Mouse (Mus musculus) limb, embryonic 11.5 days (tissue): ENCODE measurements around the gene Zfp791. TPM values are rescaled to one million over a fixed set of nuclear protein-coding genes. Genes with fewer than 3 reads are reported as not detected.

Experiments
- ATAC-seq: fragments of 200-750 bp; cut with Nextera tagmentation; 2 replicates; pipeline ENCODE4 v1.8.0; 2017; ENCODE audit warnings: low read depth; ENCODE audit not compliant: insufficient number of reproducible peaks, low FRiP score, low TSS enrichment
- DNase-seq: peaks from one replicate; pipeline ENCODE4 v3.0.0-alpha.2; 2015; ENCODE audit warnings: low spot score
- H3K27ac ChIP-seq: fragments of 300-500 bp; sonication (generic); replicated peaks from 2 replicates; pipeline ENCODE4 v1.5.1; 2014; ENCODE audit warnings: low read depth, mild to moderate bottlenecking, low read length
- H3K27me3 ChIP-seq: fragments of 300-500 bp; sonication (generic); 2 replicates; pipeline ENCODE4 v1.6.1; 2014; ENCODE audit warnings: mild to moderate bottlenecking, low read length, mixed read lengths; ENCODE audit not compliant: control insufficient read depth, insufficient read depth
- H3K36me3 ChIP-seq: fragments of 300-500 bp; sonication (generic); 2 replicates; pipeline ENCODE4 v1.6.1; 2014; ENCODE audit warnings: mild to moderate bottlenecking, low read length, moderate library complexity, mixed read lengths; ENCODE audit not compliant: control insufficient read depth, insufficient read depth
- H3K4me1 ChIP-seq: fragments of 300-500 bp; sonication (generic); 2 replicates; pipeline ENCODE4 v1.6.1; 2014; ENCODE audit warnings: low read length, mixed read lengths; ENCODE audit not compliant: control insufficient read depth, insufficient read depth
- H3K4me2 ChIP-seq: fragments of 300-500 bp; sonication (generic); 2 replicates; pipeline ENCODE4 v1.6.1; 2014; ENCODE audit warnings: low read depth, mild to moderate bottlenecking, moderate library complexity; ENCODE audit not compliant: severe bottlenecking
- H3K4me3 ChIP-seq: fragments of 300-500 bp; sonication (generic); 2 replicates; pipeline ENCODE4 v1.5.1; 2014; ENCODE audit warnings: low read depth, low read length
- H3K9ac ChIP-seq: fragments of 300-500 bp; sonication (generic); 2 replicates; pipeline ENCODE4 v1.6.1; 2014; ENCODE audit warnings: mild to moderate bottlenecking, low read length
- H3K9me3 ChIP-seq: fragments of 300-500 bp; sonication (generic); 2 replicates; pipeline ENCODE4 v1.6.1; 2016; ENCODE audit warnings: low read length; ENCODE audit not compliant: control insufficient read depth
- WGBS: fragments of 180-500 bp; shearing (Covaris S2); extraction: QIAGEN DNeasy Blood & Tissue Kit; methylation state at CpG from one replicate; pipeline ENCODE4 v1.1.7; 2014; 5-methylcytosine and 5-hydroxymethylcytosine counted together
- polyA plus RNA-seq: library from polyadenylated mRNA; unstranded; fragments of >200 nt; fragmentation: Nextera tagmentation; extraction: Ambion mirVana; gene quantifications from 2 replicates; pipeline ENCODE4 v1.2.1, GENCODE M21; 2014

The Zfp791 gene
- polyA plus RNA-seq, 1 experiment from 2014 or later = 2.1 TPM

- ATAC-seq (0 out of 2 replicates have a peak, but pooled peaks have one; percentile 10), DNase-seq (no peak)
- no peaks in the 10 kb centered on the region for H3K4me1 ChIP-seq
- no peaks in the 10 kb centered on the region for H3K9me3 ChIP-seq
- peak overlapping the region; percentile 64 for H3K4me2 ChIP-seq
- WGBS = 36% methylated on average over 9 of the region's 9 CpGs
- H3K9ac ChIP-seq = peak overlapping the region; percentile 74
- peaks cover 8% of the 10 kb centered on the region; the same call in 1 of the 2 replicates for H3K36me3 ChIP-seq
- no peaks in the 10 kb centered on the region for H3K27me3 ChIP-seq
- peak overlapping the region; percentile 91; the same call in 1 of the 2 replicates for H3K27ac ChIP-seq
- peak overlapping the region; percentile 90 for H3K4me3 ChIP-seq
Observed at GRCm38 (mm10) chr8:85072364-85072929, 50.4 kb downstream of the Zfp791 start.

DNA sequence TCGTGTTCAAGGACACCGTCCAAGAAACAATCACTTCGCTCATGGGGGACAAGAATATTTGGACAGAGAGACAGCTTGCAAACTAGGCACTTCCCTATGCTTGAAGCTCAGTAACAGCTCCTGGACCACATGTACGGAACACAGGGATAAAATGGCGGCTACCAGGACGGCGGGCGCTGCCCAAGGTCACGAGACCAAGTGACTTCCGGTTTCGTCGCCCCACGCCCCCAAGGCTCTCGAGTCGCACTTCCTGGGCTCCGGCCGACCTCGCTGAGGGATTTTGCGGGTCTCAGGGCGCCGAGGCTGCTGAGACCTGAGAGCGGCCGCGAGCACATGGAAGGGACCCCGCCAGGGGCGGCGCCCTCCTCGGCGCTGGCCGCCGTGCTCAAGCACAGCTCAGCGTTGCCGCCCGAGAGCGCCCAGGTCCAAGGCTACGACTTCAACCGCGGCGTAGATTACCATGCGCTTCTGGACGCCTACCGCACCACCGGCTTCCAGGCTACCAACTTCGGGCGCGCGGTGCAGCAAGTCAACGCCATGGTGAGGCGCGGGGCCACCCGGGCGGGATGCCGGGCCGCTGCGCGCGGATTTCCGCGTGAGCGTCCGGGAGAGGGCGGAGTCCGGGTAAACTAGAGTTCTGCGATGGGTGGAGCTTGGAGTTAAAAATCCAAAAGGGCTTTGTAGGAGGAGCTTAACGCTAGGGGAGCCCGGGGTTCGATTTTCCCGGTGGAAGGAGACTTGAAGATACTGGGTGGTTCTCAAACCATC, 51.2 kb downstream of the Zfp791 start, which contains the start of gene Dhps:
Gene Dhps, plus strand, starts transcription at position 244 of the 768 bp plus-strand sequence.
- Histone ChIP-seq H3K9ac (peak within 1 kb of the TSS; percentile 74), H3K27ac (peak within 1 kb of the TSS; percentile 91), H3K4me2 (peak within 1 kb of the TSS; percentile 64), H3K4me3 (peak within 1 kb of the TSS; percentile 90), H3K4me1 (no peaks in the 10 kb centered on the region), H3K9me3 (no peaks in the 10 kb centered on the region), H3K36me3 (peaks cover 8% of the 10 kb centered on the region; the same call in 1 of the 2 replicates), H3K27me3 (no peaks in the 10 kb centered on the region)
- DNase-seq (peak; percentile 93), ATAC-seq (peak; percentile 85)
- under 1% methylated on average over 64 of the region's 68 CpGs for WGBS

GRCm38 (mm10) chr8:85071041-85071440, 51.9 kb downstream of the Zfp791 start:
- Histone ChIP-seq H3K27ac (no peak overlapping the region), H3K4me2 (peak overlapping the region; percentile 64), H3K9ac (peak overlapping the region; percentile 74), H3K4me1 (no peaks in the 10 kb centered on the region), H3K27me3 (no peaks in the 10 kb centered on the region), H3K36me3 (peaks cover 8% of the 10 kb centered on the region; the same call in 1 of the 2 replicates), H3K4me3 (peak overlapping the region; percentile 90; the same call in 1 of the 2 replicates), H3K9me3 (no peaks in the 10 kb centered on the region)
- DNase-seq (no peak), ATAC-seq (no peak)
- WGBS = 87% methylated on average over 5 of the region's 5 CpGs

GRCm38 (mm10) chr8:85067982-85068381, 54.9 kb downstream of the Zfp791 start, which contains the start of gene Gm5741:
Gene Gm5741 (minus strand): TSS chr8:85067982.
- H3K27me3 ChIP-seq = no peaks in the 10 kb centered on the region
- H3K9ac ChIP-seq = no peak within 1 kb of the TSS
- H3K9me3 ChIP-seq = no peaks in the 10 kb centered on the region
- H3K4me2 ChIP-seq = no peak within 1 kb of the TSS
- ATAC-seq = no peak
- peaks cover 4% of the 10 kb centered on the region; the same call in 1 of the 2 replicates for H3K36me3 ChIP-seq
- no peak within 1 kb of the TSS for H3K27ac ChIP-seq
- DNase-seq = no peak
- H3K4me3 ChIP-seq = no peak within 1 kb of the TSS; the same call in 1 of the 2 replicates
- no peaks in the 10 kb centered on the region for H3K4me1 ChIP-seq

- H3K4me1 ChIP-seq = no peaks in the 10 kb centered on the region
- H3K9ac ChIP-seq = no peak overlapping the region
- H3K4me3 ChIP-seq = no peak overlapping the region
- DNase-seq (no peak), ATAC-seq (no peak)
- no peaks in the 10 kb centered on the region for H3K9me3 ChIP-seq
- peaks cover 4% of the 10 kb centered on the region; the same call in 1 of the 2 replicates for H3K36me3 ChIP-seq
- no peaks in the 10 kb centered on the region for H3K27me3 ChIP-seq
- WGBS = 89% methylated on average over 2 of the region's 2 CpGs
- no peak overlapping the region for H3K4me2 ChIP-seq
- no peak overlapping the region for H3K27ac ChIP-seq
Observed at GRCm38 (mm10) chr8:85067155-85067554, 55.7 kb downstream of the Zfp791 start.

GRCm38 (mm10) chr8:85065213-85065612, 57.7 kb downstream of the Zfp791 start:
- Histone ChIP-seq H3K36me3 (peaks cover 4% of the 10 kb centered on the region; the same call in 1 of the 2 replicates), H3K27me3 (no peaks in the 10 kb centered on the region), H3K9ac (no peak overlapping the region), H3K9me3 (no peaks in the 10 kb centered on the region), H3K27ac (no peak overlapping the region), H3K4me1 (no peaks in the 10 kb centered on the region), H3K4me2 (no peak overlapping the region), H3K4me3 (no peak overlapping the region)
- ATAC-seq (no peak), DNase-seq (no peak)
- WGBS = 43% methylated on average over 2 of the region's 2 CpGs

GRCm38 (mm10) chr8:85062603-85063002, 60.3 kb downstream of the Zfp791 start:
- Histone ChIP-seq H3K4me1 (no peaks in the 10 kb centered on the region), H3K4me3 (no peak overlapping the region), H3K9ac (no peak overlapping the region), H3K36me3 (peaks cover 4% of the 10 kb centered on the region; the same call in 1 of the 2 replicates), H3K27me3 (no peaks in the 10 kb centered on the region), H3K9me3 (no peaks in the 10 kb centered on the region), H3K27ac (no peak overlapping the region), H3K4me2 (no peak overlapping the region)
- 93% methylated on average over 4 of the region's 4 CpGs for WGBS
- ATAC-seq (no peak), DNase-seq (no peak)

DNA sequence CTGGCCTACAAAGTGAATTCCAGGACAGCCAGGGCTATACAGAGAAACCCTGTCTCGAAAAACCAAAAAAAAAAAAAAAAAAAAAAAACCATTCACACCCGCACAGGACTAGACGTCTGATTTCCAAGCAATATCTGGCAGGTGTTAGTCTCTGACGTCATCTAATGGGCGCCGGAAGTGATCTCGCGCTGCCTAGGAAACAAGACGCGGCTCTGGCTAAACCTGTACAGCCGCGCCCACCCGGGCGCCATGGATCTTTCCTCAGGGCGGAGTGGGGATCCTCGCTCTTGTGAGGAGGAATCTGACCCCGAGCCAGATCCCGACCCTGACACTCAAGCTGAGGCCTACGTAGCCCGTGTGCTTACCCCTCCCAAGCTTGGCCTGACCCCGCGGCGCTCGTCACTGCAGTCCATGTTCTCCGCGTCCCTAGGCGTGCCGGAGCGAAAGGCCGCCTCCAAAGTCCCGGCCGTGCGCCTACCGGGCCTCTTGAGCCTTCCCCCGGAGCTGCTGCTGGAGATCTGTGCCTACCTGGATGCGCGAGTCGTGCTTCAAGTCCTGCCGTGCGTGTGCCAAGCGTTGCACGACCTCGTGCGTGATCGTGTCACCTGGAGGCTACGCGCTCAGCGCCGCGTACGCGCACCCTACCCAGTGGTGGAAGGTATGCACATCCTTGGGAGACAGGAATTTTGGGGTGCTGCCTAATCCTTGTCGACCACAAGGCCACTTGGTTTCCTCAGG, 62.8 kb downstream of the Zfp791 start, which contains the start of gene Fbxw9:
Gene Fbxw9, plus strand, starts transcription at position 177 of the 738 bp plus-strand sequence.
- no peak within 1 kb of the TSS for H3K27ac ChIP-seq
- peak within 1 kb of the TSS; percentile 76 for H3K9ac ChIP-seq
- peaks cover 15% of the 10 kb centered on the region for H3K36me3 ChIP-seq
- peak; percentile 84 for ATAC-seq
- H3K27me3 ChIP-seq = no peaks in the 10 kb centered on the region
- H3K4me3 ChIP-seq = peak within 1 kb of the TSS; percentile 82
- peak within 1 kb of the TSS; percentile 95 for H3K4me2 ChIP-seq
- 1% methylated on average over 53 of the region's 53 CpGs for WGBS
- no peaks in the 10 kb centered on the region for H3K4me1 ChIP-seq
- H3K9me3 ChIP-seq = no peaks in the 10 kb centered on the region
- peak; percentile 96 for DNase-seq
